Mouse (Mus musculus): ENCODE data around the gene Plxnd1.

The Plxnd1 gene

DNA sequence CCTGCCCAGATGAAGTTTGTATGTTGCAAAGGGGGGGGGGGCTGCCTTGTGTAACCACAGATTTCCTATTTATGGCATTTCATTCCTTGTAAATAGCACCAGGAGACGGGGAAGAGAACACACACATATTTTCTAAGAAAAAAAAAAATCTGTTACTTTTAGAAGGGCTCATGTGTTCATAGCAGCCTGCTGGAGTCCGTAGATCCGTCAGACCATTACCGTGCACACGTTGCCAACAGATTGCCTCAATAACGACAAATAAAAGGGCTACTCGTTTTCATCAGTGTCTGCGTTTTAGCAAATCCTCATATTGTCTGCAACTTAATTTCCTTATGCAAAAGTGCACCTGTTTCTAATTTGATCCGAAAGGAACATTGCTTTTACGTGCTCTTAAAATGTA, 68.4 kb downstream of the Plxnd1 start:
- in situ Hi-C loops (cut with MboI, MseI), result no loop called here

DNA sequence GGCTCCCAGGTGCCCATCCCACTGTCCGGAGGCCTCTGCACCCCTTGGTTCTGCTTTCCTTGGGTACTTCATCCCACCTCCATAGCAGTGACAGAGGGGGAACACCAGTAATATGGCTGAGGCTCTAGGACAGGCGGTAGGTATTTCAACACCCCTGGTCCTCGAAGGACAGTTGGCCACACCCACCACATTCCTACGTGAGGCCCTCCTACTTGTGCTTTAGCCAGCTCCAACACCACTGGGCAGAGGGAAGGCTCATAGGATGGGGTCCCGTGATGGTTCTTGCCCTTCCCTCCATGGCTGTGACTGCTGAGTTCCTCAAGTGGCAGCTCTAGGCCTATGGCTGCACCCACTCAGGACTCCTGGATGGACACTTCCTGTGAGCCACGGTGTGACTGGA, 70.0 kb downstream of the Plxnd1 start:
- in situ Hi-C loops (cut with MboI, MseI), result no loop called here

DNA sequence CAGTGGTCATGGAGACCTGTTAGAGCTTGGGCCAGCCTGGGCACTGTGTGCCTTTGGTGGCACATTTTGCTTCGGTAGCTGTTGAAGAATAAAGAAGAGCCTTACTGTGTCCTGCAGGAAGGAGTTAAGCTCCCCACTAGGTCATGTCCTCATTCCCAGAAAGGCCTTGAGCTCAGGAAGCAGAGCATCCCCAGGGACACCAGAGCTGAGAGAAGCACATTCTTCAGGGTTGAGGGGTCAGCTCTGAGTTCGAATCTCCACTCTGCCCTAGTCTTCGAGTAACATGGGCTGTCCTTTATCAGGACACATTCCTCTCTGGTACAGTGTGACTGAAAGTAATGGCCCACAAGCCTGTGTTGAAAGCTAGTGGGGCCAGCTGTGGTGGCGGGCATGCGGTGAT, 74.9 kb downstream of the Plxnd1 start:
- in situ Hi-C loops (cut with MboI, MseI), result no loop called here

DNA sequence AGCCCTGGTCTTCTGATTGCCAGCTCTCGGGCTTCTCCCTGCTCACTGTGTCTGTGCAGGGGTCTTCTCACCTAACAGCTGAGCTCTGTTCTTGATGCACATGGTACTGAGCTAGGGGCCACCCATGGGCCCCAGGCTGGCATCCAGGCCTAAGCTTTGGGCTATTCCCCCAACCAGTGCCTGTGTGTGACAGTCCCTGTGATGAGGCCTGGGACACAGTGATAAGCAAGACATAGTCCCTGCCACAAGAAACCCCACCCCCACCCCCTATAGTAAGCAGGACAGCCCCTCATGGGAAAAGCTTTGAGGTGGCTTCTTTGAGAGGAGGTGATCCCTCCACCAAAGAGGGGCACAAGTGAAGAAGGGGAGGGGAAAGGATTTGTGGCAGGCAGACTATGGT, 76.2 kb downstream of the Plxnd1 start:
- in situ Hi-C loops (cut with MboI, MseI), result no loop called here

DNA sequence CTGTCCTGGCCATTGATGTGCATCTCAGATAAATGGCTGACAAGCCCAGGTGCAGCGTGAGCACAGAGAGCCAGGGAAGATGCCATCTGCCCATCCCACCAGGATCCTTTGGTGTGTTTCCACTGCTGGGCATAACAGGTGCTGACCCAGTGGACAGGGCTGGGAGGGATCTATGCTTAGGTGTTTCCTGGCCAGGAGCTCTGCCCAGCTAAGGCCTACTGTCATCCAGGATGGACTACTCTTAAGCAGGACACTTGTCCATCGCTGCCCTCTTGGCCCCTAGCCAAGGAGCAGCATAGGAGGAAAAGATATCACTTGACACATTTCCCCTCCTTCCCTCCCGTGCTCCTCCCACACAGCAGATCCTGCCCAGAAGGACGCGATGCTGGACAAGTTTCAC, 78.2 kb downstream of the Plxnd1 start:
- in situ Hi-C loops (cut with MboI, MseI), result no loop called here

DNA sequence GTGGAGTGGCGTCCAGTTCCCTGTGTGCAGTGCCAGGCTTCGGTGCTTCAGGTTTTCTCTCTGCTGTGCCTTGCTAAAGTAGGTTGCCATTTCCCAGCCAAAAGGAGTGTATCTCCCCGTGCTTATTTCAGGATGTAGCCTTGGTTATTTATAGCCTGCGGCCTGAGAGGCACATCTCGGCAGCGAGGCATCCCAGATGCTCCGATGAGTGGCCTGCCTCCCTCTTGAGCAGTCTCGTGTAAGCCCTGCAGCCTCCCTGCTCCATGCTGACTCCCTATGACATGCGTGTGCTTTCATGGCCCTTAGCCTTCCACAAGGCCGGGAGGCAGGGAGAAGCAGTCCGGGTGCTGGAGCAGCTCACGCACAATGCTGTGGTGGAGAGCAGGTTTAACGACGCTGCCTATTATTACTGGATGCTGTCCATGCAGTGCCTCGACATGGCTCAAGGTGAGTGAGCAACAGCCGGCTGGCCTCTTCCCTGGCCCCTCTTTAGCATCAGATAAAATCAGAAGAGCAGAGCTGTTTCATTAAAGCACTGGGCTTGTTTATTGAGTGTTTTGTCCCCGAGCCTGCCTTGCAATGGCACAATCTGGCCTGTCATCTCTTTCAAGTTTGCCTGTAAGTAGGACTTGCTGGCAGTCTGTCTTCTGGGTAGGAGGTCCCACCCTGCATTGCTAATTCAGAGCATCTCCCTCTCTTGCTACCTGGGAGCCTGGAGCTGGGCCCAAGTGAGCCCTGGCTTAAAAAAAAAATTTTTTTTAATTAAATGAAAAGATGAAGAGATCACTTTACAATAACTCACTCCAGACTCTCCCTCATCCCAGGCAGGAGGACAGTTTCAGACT, 79.0 kb downstream of the Plxnd1 start:
- in situ Hi-C loops (cut with MboI, MseI), result no loop called here

DNA sequence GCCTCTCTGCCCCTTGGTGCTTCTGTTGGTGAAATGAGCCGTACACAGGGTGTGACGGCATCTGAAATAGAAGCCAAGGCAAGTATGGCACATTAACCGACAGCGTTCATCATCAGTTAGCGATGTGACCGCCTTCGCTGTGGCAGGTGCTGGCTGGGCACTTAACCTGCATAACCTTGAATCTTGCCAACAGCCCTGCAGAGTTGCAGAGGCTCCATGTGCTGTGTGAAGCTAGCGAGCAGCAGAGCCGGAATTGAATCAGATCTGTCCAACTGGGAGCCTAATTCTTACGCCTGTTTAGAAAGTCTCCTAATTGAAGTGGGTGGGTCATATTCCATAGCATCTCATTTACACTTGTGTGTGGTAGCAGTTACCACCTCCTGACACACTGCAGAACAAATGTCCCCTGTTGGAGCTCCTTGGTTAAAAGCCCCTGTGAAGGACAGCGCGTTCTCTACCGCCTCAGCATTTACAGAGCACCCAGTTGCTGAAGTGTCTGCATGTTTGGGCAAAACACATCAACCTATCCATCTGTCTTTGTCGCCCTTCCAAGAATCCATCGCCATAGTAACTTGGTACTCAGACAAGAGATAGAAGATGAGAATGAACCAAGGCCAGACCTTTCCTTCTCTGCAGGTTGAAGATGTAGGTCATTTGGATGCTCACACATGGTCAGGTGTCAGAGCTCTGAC, 80.1 kb downstream of the Plxnd1 start:
- in situ Hi-C loops (cut with MboI, MseI), result no loop called here

DNA sequence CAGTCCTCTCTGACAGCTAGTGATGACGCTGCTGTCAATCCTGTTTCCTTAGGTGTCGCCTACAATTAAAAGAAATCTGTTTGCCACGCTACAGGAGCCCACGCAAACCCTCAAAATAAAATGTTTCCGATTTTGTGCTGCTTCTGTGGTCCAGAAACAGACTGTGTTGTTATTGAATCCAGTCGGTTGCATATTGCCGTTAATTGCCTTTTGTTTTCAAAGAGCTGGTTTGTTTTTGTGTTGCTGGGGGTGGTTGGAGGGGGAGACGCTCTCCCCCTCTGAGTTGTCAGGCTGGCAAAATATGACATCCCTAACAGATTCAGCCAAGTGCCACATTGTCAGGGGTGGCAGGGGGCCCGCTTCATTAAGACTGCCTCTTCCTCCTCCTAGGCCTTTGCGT, 81.3 kb downstream of the Plxnd1 start:
- in situ Hi-C loops (cut with MboI, MseI), result no loop called here

DNA sequence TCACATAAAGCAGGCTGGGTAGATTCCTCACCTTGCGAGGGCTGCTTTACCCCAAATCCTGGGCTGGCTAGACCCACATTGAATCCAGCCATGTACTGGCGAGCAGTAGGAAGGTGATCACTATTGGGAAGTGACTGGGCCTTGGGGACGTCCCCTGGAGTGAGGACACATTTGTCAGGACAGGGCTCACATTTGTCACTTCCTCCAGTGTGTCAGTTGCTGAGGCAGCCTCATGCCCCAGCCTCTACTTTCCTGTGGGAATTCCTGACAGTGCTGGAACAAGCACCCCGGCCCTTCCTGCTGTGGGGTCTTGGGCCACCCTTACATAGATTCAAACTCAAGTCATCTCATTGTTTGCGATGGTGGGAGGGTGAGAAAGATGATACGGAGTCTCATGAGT, 83.0 kb downstream of the Plxnd1 start:
- in situ Hi-C loops (cut with MboI, MseI), result no loop called here

DNA sequence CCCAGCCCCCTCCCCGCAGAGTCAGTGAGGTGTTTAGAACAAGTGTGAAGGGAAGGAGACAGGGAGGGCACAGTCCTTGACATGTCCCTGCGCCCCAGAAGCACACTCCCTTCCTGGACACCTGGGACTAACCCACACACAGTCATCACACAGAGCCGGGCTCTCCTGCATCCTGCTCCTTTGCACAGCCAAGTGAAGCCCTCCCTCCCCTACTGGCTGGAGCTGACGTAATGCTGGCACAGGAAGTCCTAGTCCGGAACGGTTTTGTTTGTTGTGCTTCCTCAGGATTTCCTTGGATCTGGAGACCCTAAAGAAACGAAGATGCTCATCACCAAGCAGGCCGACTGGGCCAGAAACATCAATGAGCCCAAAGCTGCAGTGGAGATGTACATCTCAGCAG, 84.9 kb downstream of the Plxnd1 start:
- in situ Hi-C loops (cut with MboI, MseI), result loop anchor here (5.0 kb wide), 1 partner anchor 67 kb away; no protein-coding TSS in a partner anchor

DNA sequence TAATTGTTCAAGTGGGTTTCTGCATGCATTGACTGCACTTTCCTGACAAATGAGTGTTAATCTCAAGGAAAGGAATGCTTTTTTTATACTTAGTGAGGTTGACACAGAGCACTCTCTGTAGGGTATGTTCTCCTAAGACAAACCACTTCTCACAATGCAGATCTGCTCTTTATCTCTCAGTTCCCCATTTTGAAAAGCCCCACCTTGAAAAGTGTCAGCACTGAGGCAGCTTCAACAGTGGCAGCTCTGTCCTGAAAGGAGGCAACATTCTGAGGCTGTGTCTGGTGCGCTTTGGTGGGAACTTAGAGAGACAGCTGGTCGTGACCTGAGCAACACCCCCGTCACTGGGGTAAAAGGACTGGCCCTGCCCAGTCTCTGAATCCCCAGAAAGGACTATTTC, 85.8 kb downstream of the Plxnd1 start:
- in situ Hi-C loops (cut with MboI, MseI), result loop anchor here (5.0 kb wide), 1 partner anchor 68 kb away; no protein-coding TSS in a partner anchor

DNA sequence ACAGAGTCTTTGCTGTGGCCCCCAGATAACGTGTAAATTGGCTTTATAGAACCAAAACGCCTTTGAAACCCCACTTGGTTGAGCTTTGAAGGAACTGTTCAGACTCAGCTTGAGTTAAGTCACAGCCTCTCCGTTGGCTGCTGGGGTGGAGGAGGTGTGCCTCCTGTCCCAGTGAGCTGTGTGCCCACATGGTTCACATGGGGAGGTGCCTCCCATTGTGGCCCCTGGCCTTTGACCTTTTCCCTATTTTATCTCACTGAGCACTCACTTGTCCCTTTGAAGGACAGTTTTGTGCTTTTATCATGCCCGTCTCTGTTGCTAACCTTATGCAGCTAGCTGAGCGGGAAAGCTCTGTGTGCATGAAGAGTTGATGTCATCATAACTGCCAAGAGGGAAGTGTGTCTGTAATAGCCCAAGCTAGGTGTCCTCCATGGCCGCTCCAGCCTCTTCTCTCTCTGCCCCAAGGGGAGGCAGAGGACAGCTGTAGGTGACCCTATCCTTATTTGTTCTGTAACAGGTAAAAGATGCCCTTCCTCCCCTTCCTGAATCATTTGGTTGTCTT, 86.3 kb downstream of the Plxnd1 start:
- in situ Hi-C loops (cut with MboI, MseI), result loop anchor here (5.0 kb wide), 1 partner anchor 69 kb away; no protein-coding TSS in a partner anchor

DNA sequence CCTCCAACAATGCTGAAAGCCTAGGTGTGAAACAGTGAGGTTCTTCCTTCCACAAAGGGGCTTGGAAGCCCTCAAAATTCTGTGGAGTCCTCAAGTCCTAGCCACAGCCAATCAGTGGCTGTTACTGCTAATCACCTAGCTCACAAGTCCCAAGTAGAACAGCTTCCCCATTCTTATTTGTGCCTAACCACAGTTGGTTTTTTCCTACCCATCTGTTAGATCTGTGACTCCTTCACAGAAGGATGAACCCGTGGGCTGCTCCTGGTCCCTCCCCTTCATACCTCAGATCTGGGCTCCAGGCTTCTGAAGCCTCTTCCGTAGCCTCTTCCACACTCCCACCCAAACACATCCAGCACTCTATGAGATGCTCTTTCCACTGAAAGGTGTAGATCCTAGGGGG, 87.9 kb downstream of the Plxnd1 start:
- in situ Hi-C loops (cut with MboI, MseI), result loop anchor here (5.0 kb wide), 1 partner anchor 70 kb away; no protein-coding TSS in a partner anchor

DNA sequence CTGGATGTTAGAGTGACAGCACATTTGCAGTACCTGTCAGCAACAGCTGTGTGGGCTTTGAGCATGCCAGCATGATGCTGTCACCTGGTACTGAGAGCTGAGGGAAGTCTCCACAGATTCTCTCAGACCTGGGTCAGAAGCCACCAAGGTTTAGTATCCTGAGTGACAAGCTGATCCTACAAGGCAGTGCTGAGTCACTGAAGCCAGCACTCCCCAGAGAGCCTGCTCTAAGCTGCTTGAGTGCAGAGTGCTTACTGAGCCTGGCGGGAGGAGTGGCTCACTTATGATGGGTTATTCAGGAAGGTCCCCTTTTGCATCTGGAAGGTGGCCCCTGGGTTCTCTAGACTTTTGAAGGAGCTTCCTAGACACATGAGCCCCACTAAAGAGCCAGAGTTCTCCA, 88.3 kb downstream of the Plxnd1 start:
- in situ Hi-C loops (cut with MboI, MseI), result loop anchor here (5.0 kb wide), 1 partner anchor 71 kb away; no protein-coding TSS in a partner anchor

DNA sequence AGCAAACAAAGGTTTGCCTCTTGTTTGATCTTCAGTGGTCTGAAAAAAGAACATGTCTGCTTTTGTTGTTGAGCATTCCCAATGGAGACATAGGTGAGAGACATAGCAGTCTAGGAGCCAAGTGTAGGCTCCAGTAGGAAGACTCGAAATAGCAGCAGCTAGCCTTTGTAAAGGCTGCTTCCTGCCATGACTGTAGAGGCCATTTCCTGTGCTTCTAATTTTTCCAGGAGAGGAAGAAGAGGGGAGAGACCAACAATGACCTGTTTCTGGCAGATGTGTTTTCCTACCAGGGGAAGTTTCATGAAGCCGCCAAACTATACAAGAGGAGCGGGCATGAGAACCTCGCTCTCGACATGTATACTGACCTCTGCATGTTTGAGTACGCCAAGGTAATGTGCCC, 89.2 kb downstream of the Plxnd1 start:
- in situ Hi-C loops (cut with MboI, MseI), result loop anchor here (5.0 kb wide), 1 partner anchor 72 kb away; no protein-coding TSS in a partner anchor
